Mouse (Mus musculus) B cell, adult 67 days (primary cell): ENCODE measurements around the gene Hist1h2ac. TPM values are rescaled to one million over a fixed set of nuclear protein-coding genes. Genes with fewer than 3 reads are reported as not detected.

Source experiments
- total RNA-seq, 2 experiments: library from RNA; stranded (reverse); gene quantifications; 4 replicates each; pipeline ENCODE4 v1.2.4; 2023

Hist1h2ac gene
- 10 to 100 TPM; 12.5 to 15.6 TPM for total RNA-seq

DNA sequence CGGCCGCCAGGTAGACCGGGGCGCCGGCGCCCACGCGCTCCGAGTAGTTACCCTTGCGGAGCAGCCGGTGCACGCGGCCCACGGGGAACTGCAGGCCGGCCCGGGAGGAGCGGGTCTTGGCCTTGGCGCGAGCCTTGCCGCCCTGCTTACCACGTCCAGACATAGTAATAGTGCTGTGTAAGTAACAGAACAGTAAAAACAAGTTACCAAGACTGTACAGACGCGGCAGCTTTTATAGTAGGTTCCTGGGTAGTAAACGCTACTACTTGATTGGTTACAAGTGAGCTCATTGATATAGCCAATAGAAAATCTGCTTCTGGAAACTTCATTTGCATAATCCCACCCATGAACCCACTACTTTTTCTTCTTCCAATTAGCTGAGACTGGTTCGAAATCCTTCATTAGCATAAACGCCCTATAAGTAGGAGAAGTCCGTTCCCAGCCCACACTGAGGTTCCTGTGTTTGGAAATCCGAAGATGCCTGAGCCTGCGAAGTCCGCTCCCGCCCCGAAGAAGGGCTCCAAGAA, at the start of gene Hist1h2ac, which contains the start of gene Hist1h2bc:
Gene Hist1h2ac, minus strand, starts transcription at position 194 of the 527 bp plus-strand sequence.
Gene Hist1h2bc, plus strand, starts transcription at position 445 of the 527 bp plus-strand sequence.

GRCm38 (mm10) chr13:23710374-23711089, 26.8 kb upstream of the Hist1h2ac start, which contains the start of gene Hfe:
Hfe (minus strand) TSS chr13:23710854.

DNA sequence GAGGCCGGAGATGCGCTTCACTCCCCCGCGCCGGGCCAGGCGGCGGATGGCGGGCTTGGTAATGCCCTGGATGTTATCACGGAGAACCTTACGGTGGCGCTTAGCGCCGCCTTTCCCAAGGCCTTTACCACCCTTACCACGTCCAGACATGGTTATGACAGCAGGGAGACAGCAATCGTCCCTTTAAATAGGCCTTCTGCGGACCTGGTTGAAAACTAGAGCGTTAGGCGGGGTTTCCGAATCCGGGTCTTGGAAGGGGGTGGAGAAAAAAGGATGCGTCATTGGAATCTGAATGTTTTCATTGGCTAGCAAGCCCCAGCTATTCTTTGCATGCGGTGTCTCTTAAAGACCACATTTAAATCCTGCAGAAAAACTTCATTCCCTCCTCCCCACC, 14.5 kb upstream of the Hist1h2ac start, which contains the start of gene Hist1h4c:
Gene Hist1h4c, minus strand, starts transcription at position 155 of the 394 bp plus-strand sequence.

DNA sequence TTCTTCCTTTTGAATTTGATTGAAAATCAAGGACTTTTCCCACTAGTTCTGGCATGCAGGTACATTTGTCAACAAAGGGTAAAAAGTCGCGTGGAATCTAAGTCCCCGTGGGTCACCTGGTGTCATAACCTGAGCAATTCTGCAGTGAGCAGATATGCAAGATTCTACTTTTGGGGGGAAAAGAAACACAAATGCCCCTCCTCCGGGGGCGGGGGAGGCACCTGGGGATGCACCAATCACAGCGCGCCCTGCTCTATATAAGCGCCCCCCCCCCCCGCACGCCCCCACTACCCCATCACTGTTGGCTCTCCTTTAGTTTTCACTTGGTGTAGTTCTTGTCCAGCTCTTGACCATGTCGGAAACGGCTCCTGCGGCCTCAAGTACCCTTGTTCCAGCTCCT, 11.8 kb upstream of the Hist1h2ac start, which contains the start of gene Hist1h1t:
Gene Hist1h1t, plus strand, starts transcription at position 301 of the 400 bp plus-strand sequence.

Other genes starting within 250 kb of the Hist1h2ac start
- not detected for gene Btn1a1, start 218.0 kb downstream of the Hist1h2ac start, total RNA-seq
- gene Btn2a2, start 195.1 kb downstream of the Hist1h2ac start, total RNA-seq: under 1 TPM; 0.65 to 0.67 TPM
- gene Hist1h4h, start 152.9 kb downstream of the Hist1h2ac start, total RNA-seq: 100 to 1,000 TPM; 457 TPM
- gene Hist1h2af, start 150.0 kb downstream of the Hist1h2ac start, total RNA-seq: 10 to 100 TPM; 21.3 to 28.8 TPM
- 1 to 10 TPM; 1.4 to 6.9 TPM for gene Hist1h3g, start 148.5 kb downstream of the Hist1h2ac start, total RNA-seq
- 10 to 100 TPM; 10.0 to 13.0 TPM for gene Hist1h2bh, start 140.6 kb downstream of the Hist1h2ac start, total RNA-seq
- 100 to 1,000 TPM; 111 to 119 TPM for gene Hist1h3f, start 139.9 kb downstream of the Hist1h2ac start, total RNA-seq
- gene Hist1h4f, start 132.3 kb downstream of the Hist1h2ac start, total RNA-seq: 10 to 100 TPM; 55.2 to 82.9 TPM
- gene Hist1h1d, start 130.7 kb downstream of the Hist1h2ac start, total RNA-seq: 10 to 100 TPM; 31.1 to 36.2 TPM
- gene Hist1h3e, start 121.6 kb downstream of the Hist1h2ac start, total RNA-seq: 100 to 1,000 TPM; 326 to 342 TPM
- gene Hist1h2ae, start 112.7 kb downstream of the Hist1h2ac start, total RNA-seq: 10 to 100 TPM; 29.2 to 42.2 TPM
- 100 to 1,000 TPM; 649 to 669 TPM for gene Hist1h2bg, start 112.6 kb downstream of the Hist1h2ac start, total RNA-seq
- gene Hist1h2bf, start 109.8 kb downstream of the Hist1h2ac start, total RNA-seq: 100 to 1,000 TPM; 327 to 367 TPM
- 10 to 100 TPM; 42.6 to 61.1 TPM for gene Hist1h2ad, start 109.6 kb downstream of the Hist1h2ac start, total RNA-seq
- 10 to 100 TPM; 40.0 to 45.0 TPM for gene Hist1h3d, start 108.2 kb downstream of the Hist1h2ac start, total RNA-seq
- 100 to 1,000 TPM; 183 to 195 TPM for gene Hist1h4d, start 102.3 kb downstream of the Hist1h2ac start, total RNA-seq
- 10 to 100 TPM; 41.6 to 47.3 TPM for gene Hist1h2be, start 62.8 kb downstream of the Hist1h2ac start, total RNA-seq
- 100 to 1,000 TPM; 385 to 413 TPM for gene Hist1h1e, start 61.4 kb downstream of the Hist1h2ac start, total RNA-seq
- 10 to 100 TPM; 24.1 to 30.1 TPM for gene Hist1h2bc, start 251 bp upstream of the Hist1h2ac start, total RNA-seq
- under 1 TPM; 0.65 to 0.84 TPM for gene Hist1h1t, start 11.9 kb upstream of the Hist1h2ac start, total RNA-seq
- 100 to 1,000 TPM; 222 to 255 TPM for gene Hist1h4c, start 14.5 kb upstream of the Hist1h2ac start, total RNA-seq
- gene Hfe, start 26.9 kb upstream of the Hist1h2ac start, total RNA-seq: 1 to 10 TPM in 1 of 2 experiments, not detected in 1; 1.9 TPM
- 1,000 to 10,000 TPM in 1 of 2 experiments, 100 to 1,000 TPM in 1; 877 to 1,039 TPM for gene Hist1h1c, start 54.9 kb upstream of the Hist1h2ac start, total RNA-seq
- gene Hist1h3c, start 61.7 kb upstream of the Hist1h2ac start, total RNA-seq: 1 to 10 TPM; 6.8 to 7.4 TPM
- 10 to 100 TPM; 85.2 to 91.3 TPM for gene Hist1h2bb, start 62.8 kb upstream of the Hist1h2ac start, total RNA-seq
- gene Hist1h2ab, start 67.2 kb upstream of the Hist1h2ac start, total RNA-seq: 100 to 1,000 TPM; 102 to 130 TPM
- gene Hist1h3b, start 68.3 kb upstream of the Hist1h2ac start, total RNA-seq: 10 to 100 TPM; 41.3 to 45.0 TPM
- 100 to 1,000 TPM in 1 of 2 experiments, 10 to 100 TPM in 1; 90.1 to 106 TPM for gene Hist1h4b, start 73.1 kb upstream of the Hist1h2ac start, total RNA-seq
- gene Hist1h4a, start 77.3 kb upstream of the Hist1h2ac start, total RNA-seq: 100 to 1,000 TPM; 142 to 168 TPM
- gene Hist1h3a, start 78.4 kb upstream of the Hist1h2ac start, total RNA-seq: 100 to 1,000 TPM; 448 to 459 TPM
- 10 to 100 TPM; 39.6 TPM for gene Hist1h1a, start 79.7 kb upstream of the Hist1h2ac start, total RNA-seq
- not detected for gene Trim38, start 86.0 kb upstream of the Hist1h2ac start, total RNA-seq
- gene Slc17a2, start 123.0 kb upstream of the Hist1h2ac start, total RNA-seq: not detected
- gene Slc17a3, start 155.5 kb upstream of the Hist1h2ac start, total RNA-seq: not detected
- not detected for gene Slc17a1, start 183.8 kb upstream of the Hist1h2ac start, total RNA-seq
- gene Slc17a4, start 231.1 kb upstream of the Hist1h2ac start, total RNA-seq: not detected